14 mouse cellular contexts compared by ENCODE assay signal in the genomic region with DNA sequence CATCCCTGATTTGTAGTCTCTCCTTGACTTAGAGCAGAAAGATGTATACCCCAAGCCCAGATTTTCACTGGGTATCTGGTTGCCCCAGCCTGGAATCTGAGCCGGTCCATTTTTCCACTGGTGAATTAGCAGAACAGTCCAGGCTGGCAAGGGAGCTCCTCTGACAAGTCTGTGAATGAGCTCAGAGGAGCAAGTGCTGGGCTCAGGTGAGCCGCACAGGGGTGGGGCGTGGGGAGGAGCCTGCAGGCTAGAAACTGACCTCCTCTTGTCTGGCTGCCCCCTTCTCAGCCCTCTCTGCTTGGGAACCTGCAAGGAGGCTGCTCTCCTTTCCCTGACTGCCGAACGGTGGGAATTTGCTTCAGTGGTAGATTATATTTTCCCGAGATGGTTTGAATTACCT.
A peak's percentile ranks its signal among the peaks of the same experiment; 100 is the strongest.
DNase-seq lines count a peak whose midpoint lies in the region; ATAC-seq and TF ChIP-seq lines count a peak whose summit lies in the region.
"Had no signal": no experiment of that assay in that cellular context is flagged by ENCODE, and none has a peak within 500 bp of the region (broad histone marks: within the 10 kb centered on the region; RNA-seq: fewer than 3 reads in every experiment).

No protein-coding gene starts in this region.

- no peak overlapping the region for H3K4me3 ChIP-seq in kidney, embryonic 16.5 days (ENCODE audit: low read length)
- H3K4me3 ChIP-seq in kidney, adult 2 months (ENCODE audit: insufficient read depth, low read depth, low read length): no peak overlapping the region
- no peak overlapping the region for H3K4me3 ChIP-seq in embryonic facial prominence, embryonic 13.5 days
- H3K4me3 ChIP-seq in intestine, embryonic 15.5 days (replicated peaks): no peak overlapping the region
- no peak overlapping the region for H3K4me3 ChIP-seq in midbrain, embryonic 10.5 days
- H3K4me3 ChIP-seq: erythroblast, embryonic 14.5 days; hindbrain, embryonic 12.5 days; liver, embryonic 15.5 days had no signal

- H3K9me3 ChIP-seq in kidney, embryonic 16.5 days (ENCODE audit: low read length): no peaks in the 10 kb centered on the region
- no peaks in the 10 kb centered on the region for H3K9me3 ChIP-seq in embryonic facial prominence, embryonic 13.5 days
- no peaks in the 10 kb centered on the region for H3K9me3 ChIP-seq in intestine, embryonic 15.5 days
- no peaks in the 10 kb centered on the region for H3K9me3 ChIP-seq in midbrain, embryonic 10.5 days (replicated peaks)
- H3K9me3 ChIP-seq: hindbrain, embryonic 12.5 days; liver, embryonic 15.5 days had no signal

- ATAC-seq in kidney, embryonic 16.5 days (ENCODE audit: low FRiP score, low TSS enrichment): peak; percentile 77
- peak; percentile 74; the same call in 1 of the 2 replicates for ATAC-seq in embryonic facial prominence, embryonic 13.5 days (ENCODE audit: insufficient number of reproducible peaks, insufficient read depth, low FRiP score, low TSS enrichment, low read depth)
- peak; percentile 72; the same call in 1 of the 2 replicates for ATAC-seq in intestine, embryonic 15.5 days
- ATAC-seq: Patski had no signal

- no peak for TF ChIP-seq POLR2A in kidney, adult 2 months (IDR thresholded peaks at IDR 0.05; ENCODE audit: low read depth, low read length)

- no peaks in the 10 kb centered on the region for H3K27me3 ChIP-seq in kidney, embryonic 16.5 days (ENCODE audit: insufficient read depth, low read length)
- H3K27me3 ChIP-seq in kidney, adult 2 months (replicated peaks; ENCODE audit: control insufficient read depth, insufficient read depth, low read length): no peaks in the 10 kb centered on the region
- no peaks in the 10 kb centered on the region for H3K27me3 ChIP-seq in embryonic facial prominence, embryonic 13.5 days
- H3K27me3 ChIP-seq in intestine, embryonic 15.5 days (replicated peaks): no peaks in the 10 kb centered on the region
- H3K27me3 ChIP-seq in midbrain, embryonic 10.5 days (ENCODE audit: low read depth, poor library complexity, severe bottlenecking): no peaks in the 10 kb centered on the region

- H3K4me2 ChIP-seq in kidney, embryonic 16.5 days (replicated peaks; ENCODE audit: low read depth, low read length): no peak overlapping the region
- 0 out of 2 replicates have a peak overlapping the region, but pooled peaks have one; percentile 1 for H3K4me2 ChIP-seq in embryonic facial prominence, embryonic 13.5 days
- H3K4me2 ChIP-seq in intestine, embryonic 15.5 days (replicated peaks): no peak overlapping the region
- H3K4me2 ChIP-seq: hindbrain, embryonic 12.5 days; liver, embryonic 15.5 days; midbrain, embryonic 11.5 days had no signal

- no peak for DNase-seq in kidney, adult 2 months
- peak; percentile 32 for DNase-seq in lung, postnatal 36 days
- DNase-seq in midbrain, embryonic 10.5 days (ENCODE audit: low spot score): no peak
- DNase-seq in Muller cell, postnatal 12 days (ENCODE audit: inconsistent ontology term): no peak
- DNase-seq in cerebellum, adult 18-20 months: no peak
- DNase-seq: cerebellum, postnatal 10 days had no signal

- H3K36me3 ChIP-seq in kidney, embryonic 16.5 days (ENCODE audit: insufficient read depth, low read length): no peaks in the 10 kb centered on the region
- H3K36me3 ChIP-seq in kidney, adult 2 months (ENCODE audit: control insufficient read depth, insufficient read depth, low read length): no peaks in the 10 kb centered on the region
- H3K36me3 ChIP-seq in embryonic facial prominence, embryonic 13.5 days: no peaks in the 10 kb centered on the region
- H3K36me3 ChIP-seq in intestine, embryonic 15.5 days: no peaks in the 10 kb centered on the region
- H3K36me3 ChIP-seq in midbrain, embryonic 10.5 days: no peaks in the 10 kb centered on the region
- H3K36me3 ChIP-seq: hindbrain, embryonic 12.5 days; liver, embryonic 15.5 days had no signal

- H3K9ac ChIP-seq in kidney, embryonic 16.5 days (replicated peaks; ENCODE audit: low read length): no peak overlapping the region
- no peak overlapping the region for H3K9ac ChIP-seq in embryonic facial prominence, embryonic 13.5 days
- no peak overlapping the region for H3K9ac ChIP-seq in intestine, embryonic 15.5 days
- H3K9ac ChIP-seq: hindbrain, embryonic 12.5 days; liver, embryonic 15.5 days had no signal

- 11% methylated on average over 6 of the region's 6 CpGs for WGBS in kidney, embryonic 16.5 days
- 26% methylated on average over 6 of the region's 6 CpGs for WGBS in kidney, adult 2 months
- 10% methylated on average over 6 of the region's 6 CpGs for WGBS in embryonic facial prominence, embryonic 13.5 days
- WGBS in intestine, embryonic 15.5 days: 33% methylated on average over 6 of the region's 6 CpGs
- WGBS in midbrain, embryonic 10.5 days: 39% methylated on average over 6 of the region's 6 CpGs

- no peaks in the 10 kb centered on the region; the same call in 1 of the 2 replicates for H3K4me1 ChIP-seq in kidney, embryonic 16.5 days (ENCODE audit: insufficient read depth, low read length)
- no peaks in the 10 kb centered on the region for H3K4me1 ChIP-seq in kidney, adult 2 months (ENCODE audit: control insufficient read depth, insufficient read depth, low read length)
- peaks cover 13% of the 10 kb centered on the region for H3K4me1 ChIP-seq in embryonic facial prominence, embryonic 13.5 days
- no peaks in the 10 kb centered on the region for H3K4me1 ChIP-seq in intestine, embryonic 15.5 days (replicated peaks)
- no peaks in the 10 kb centered on the region for H3K4me1 ChIP-seq in midbrain, embryonic 10.5 days
- H3K4me1 ChIP-seq: hindbrain, embryonic 12.5 days; liver, embryonic 15.5 days had no signal

- no peak for TF ChIP-seq CTCF in kidney, adult 2 months (conservative IDR thresholded peaks at IDR 0.05; ENCODE audit: insufficient read depth, insufficient read length, low read depth, low read length)

- no peak overlapping the region for H3K27ac ChIP-seq in kidney, embryonic 16.5 days (ENCODE audit: low read length)
- no peak overlapping the region for H3K27ac ChIP-seq in kidney, adult 2 months (ENCODE audit: insufficient read depth, low read depth, low read length)
- H3K27ac ChIP-seq in embryonic facial prominence, embryonic 13.5 days: peak overlapping the region; percentile 44; the same call in 1 of the 2 replicates
- no peak overlapping the region for H3K27ac ChIP-seq in intestine, embryonic 15.5 days
- H3K27ac ChIP-seq in midbrain, embryonic 10.5 days (replicated peaks): no peak overlapping the region
- H3K27ac ChIP-seq: hindbrain, embryonic 12.5 days; liver, embryonic 15.5 days had no signal
